Mouse (Mus musculus): ENCODE measurements around the gene Csf3r.

DNA sequence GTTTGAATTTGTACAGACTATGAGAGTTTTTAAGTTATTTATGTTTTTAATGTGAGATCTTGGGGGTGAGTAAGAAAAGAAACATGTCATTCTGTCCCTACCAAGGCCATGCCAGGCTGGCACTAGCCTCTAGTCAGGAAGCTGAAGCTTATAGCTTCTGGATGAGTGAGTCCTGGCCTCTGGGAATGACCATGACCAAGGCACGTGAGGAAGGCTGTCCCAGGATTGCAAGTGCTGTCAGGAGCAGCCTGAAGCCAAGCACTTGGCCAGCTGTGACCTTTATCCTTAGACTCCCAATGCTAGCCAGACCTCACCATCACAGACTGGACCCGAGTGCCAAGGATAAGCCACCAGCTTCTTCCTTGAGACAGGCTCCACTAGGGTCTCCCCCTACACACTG, 31.4 kb upstream of the Csf3r start:
- no peak for TF ChIP-seq CTCF (IDR thresholded peaks at IDR 0.05; ENCODE audit: borderline replicate concordance, insufficient read depth, low read length)
- no peak for TF ChIP-seq POLR2A (IDR thresholded peaks at IDR 0.05; ENCODE audit: low read depth, low read length)
